Mouse (Mus musculus) myocyte (in vitro differentiated cells): ENCODE results near the gene 5031439G07Rik.

ENCODE experiments used
- CEBPB ChIP-seq: IDR thresholded peaks from 2 replicates; pipeline ENCODE4 v1.6.1; 2011; ENCODE audit warnings: mild to moderate bottlenecking, moderate library complexity; ENCODE audit not compliant: poor library complexity, insufficient read depth, severe bottlenecking
- MYOD1 ChIP-seq, 3 experiments: IDR thresholded peaks; one replicate each; pipeline ENCODE4 v1.6.1; 2011; ENCODE audit warnings: control low read depth in 2 of 3, low read depth in 2 of 3, mild to moderate bottlenecking in 2 of 3, moderate library complexity in 1 of 3; ENCODE audit not compliant: insufficient read length in 2 of 3, control insufficient read depth in 1 of 3
- MYOG ChIP-seq, 3 experiments: IDR thresholded peaks; one replicate each; pipeline ENCODE4 v1.6.1; 2011; ENCODE audit warnings: control low read depth in 2 of 3, low read depth in 2 of 3, mild to moderate bottlenecking in 2 of 3; ENCODE audit not compliant: insufficient read length in 2 of 3, control insufficient read depth in 1 of 3, insufficient read depth in 1 of 3
- POLR2A ChIP-seq: IDR thresholded peaks from one replicate; pipeline ENCODE4 v1.6.1; 2011; ENCODE audit warnings: low read depth, mild to moderate bottlenecking, control low read depth, moderate library complexity; ENCODE audit not compliant: insufficient read length
- POLR2AphosphoS2 ChIP-seq: IDR thresholded peaks from one replicate; pipeline ENCODE4 v1.6.1; 2011; ENCODE audit warnings: low read depth, control low read depth; ENCODE audit not compliant: insufficient read length
- USF1 ChIP-seq: IDR thresholded peaks from one replicate; pipeline ENCODE4 v1.6.1; 2011; ENCODE audit warnings: low read depth, mild to moderate bottlenecking, control low read depth, moderate library complexity

DNA sequence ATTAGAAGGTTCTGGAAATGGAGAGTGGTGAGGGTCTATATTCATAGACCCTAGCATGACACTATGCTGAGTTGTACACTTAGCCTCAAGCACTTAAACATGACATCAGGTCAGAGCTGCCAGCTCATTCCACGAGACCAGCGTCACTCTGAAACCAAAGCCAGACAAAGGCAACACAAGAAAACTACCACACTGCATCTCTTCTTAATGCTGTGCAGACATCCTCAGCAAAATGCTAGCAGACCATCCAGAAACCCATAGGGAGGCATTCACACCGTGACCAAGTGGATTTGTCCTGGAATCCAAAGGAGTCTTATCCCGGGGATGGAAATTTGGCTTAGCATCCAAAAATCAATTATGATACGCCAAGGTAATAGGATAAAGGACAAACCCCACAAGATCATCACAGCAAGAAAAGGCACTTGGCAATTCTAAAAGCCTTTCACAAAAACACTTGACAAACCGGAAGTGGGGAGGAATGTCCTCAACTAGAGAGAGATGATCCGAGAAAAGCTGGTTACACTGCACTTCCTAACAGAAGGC, 84.4 kb downstream of the 5031439G07Rik start:
- TF ChIP-seq POLR2A (no peak), USF1 (no peak), MYOD1 (IDR thresholded peaks at IDR 0.05; ENCODE audit: control insufficient read depth in 1 of 3, insufficient read length in 2 of 3, low read depth in 2 of 3) (no peak), CEBPB (no peak), MYOG (IDR thresholded peaks at IDR 0.05; ENCODE audit: control insufficient read depth in 1 of 3, insufficient read depth in 1 of 3, insufficient read length in 2 of 3, low read depth in 2 of 3) (no peak), POLR2AphosphoS2 (no peak)
